Mouse (Mus musculus) 3T3-L1 (cell line): ENCODE measurements around the gene Ccsap.
"Not testable (repeated sequence)": the region's sequence is repeated elsewhere in the genome, so short reads cannot be mapped to it uniquely, and the experiment has no call there.

Experiments used
- DNase-seq: peaks from one replicate; pipeline ENCODE4 v3.0.0-alpha.2; 2015; ENCODE audit warnings: low read depth, low spot score

The Ccsap gene

GRCm38 (mm10) chr8:123836354-123836753 is 23.7 kb downstream of the Ccsap start:
- no peak for DNase-seq

DNA sequence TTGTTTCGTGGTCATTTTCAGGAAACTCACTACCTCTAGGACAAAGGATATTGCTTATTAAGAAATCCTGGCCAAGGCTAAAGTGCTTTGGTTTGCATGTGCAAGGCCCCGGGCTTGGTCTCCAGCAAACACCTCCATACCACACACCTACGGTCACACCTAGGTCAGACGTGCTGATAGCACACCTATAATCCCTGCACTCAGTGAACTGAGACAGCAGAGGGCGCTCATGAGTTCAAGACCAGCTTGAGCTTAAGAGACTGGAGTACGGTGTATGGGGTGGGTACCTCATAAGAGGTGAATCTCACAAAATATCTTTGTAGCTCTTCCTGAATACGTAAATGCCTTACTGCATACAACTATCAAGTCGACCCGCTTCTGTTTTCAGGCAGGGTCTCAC is 24.6 kb downstream of the Ccsap start:
- DNase-seq = peak; percentile 69

- DNase-seq = peak; percentile 50
Measured at GRCm38 (mm10) chr8:123832757-123833156, 27.3 kb downstream of the Ccsap start.

- DNase-seq = no peak
Measured at GRCm38 (mm10) chr8:123827523-123827922, 32.5 kb downstream of the Ccsap start.

DNA sequence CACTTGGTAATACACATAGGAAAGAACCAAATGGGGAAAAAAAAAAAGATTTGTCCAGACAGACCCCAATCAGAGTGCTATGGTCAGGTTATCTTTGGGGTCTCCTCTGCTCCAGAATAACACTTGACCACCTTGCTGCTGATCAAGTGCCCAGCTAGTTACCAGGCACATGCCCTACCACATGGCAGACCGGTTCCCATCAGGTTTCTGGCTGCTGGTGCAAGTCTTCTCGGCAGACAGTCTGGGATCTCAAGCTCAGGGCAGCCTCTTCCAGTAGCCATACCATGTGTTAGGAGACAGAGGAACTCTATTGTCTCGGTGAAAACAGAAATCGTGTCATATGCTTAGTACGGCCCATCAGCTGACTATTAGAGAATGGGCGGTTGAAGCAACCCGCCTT is 33.3 kb downstream of the Ccsap start:
- no peak for DNase-seq

DNA sequence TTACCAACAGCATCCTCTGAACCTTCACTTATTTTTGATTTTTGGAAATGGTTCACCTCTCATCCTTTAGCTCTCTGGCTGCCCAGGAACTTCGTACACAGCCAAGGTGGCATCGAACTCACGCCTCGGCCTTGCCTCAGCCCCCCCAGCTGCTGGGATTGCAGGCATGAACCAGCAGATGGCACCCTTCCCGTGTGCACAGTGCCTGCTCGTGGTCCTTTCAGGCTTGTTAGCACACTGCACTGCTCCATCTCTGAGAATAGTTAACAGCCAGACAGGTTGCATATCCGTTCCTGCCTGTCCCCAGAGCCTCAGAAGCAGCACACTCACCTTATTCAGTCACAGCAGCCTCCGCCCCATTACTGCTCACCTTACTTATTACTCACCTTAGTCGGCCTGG is 34.0 kb downstream of the Ccsap start:
- peak; percentile 54 for DNase-seq

DNA sequence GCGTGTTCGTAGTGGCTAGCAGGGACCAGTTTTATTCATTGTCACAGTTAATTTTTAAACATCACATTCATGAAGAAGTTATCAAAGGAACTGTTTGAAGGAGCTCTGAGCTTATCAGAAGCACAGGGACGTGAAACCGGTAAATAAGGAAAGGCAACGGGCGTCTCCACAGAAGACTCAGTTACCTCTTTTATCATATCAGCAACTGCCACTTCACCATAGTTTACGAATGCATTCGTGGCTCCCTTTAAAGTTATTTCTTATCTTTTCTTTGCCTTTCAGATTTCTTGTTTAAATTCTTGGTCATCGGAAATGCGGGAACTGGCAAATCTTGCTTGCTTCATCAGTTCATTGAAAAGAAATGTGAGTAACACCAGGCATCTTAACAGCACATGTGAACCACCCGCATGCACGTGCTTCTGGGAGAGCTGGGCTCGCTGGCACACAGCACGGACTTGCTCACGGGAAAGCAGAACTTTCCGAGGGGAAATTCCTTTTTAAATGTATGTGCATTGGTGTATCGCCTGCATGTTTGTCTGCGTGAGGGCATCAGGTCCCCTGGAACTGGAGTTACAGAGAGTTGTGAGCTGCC is 36.4 kb downstream of the Ccsap start:
- DNase-seq = no peak

DNA sequence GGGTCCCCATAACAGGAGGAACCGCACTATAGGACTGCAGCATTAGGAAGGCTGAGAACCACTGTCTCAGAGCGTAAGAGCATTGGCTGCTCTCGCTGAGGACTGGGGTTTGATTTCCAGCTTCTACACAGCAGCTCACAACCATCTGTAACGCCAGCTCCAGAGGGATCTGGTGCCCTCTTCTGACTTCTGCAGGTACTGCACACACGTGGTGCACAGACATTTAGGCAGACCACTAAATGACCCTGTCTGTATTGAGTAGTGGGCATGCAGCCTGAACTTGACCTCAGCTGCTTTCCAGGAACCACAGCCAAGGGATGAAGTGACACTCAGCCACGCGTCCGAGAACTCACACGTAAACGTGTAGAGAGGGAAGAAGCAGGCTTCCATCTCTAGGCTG is 36.9 kb downstream of the Ccsap start:
- no peak for DNase-seq

GRCm38 (mm10) chr8:123820780-123821179 is 39.2 kb downstream of the Ccsap start:
- no peak for DNase-seq

DNA sequence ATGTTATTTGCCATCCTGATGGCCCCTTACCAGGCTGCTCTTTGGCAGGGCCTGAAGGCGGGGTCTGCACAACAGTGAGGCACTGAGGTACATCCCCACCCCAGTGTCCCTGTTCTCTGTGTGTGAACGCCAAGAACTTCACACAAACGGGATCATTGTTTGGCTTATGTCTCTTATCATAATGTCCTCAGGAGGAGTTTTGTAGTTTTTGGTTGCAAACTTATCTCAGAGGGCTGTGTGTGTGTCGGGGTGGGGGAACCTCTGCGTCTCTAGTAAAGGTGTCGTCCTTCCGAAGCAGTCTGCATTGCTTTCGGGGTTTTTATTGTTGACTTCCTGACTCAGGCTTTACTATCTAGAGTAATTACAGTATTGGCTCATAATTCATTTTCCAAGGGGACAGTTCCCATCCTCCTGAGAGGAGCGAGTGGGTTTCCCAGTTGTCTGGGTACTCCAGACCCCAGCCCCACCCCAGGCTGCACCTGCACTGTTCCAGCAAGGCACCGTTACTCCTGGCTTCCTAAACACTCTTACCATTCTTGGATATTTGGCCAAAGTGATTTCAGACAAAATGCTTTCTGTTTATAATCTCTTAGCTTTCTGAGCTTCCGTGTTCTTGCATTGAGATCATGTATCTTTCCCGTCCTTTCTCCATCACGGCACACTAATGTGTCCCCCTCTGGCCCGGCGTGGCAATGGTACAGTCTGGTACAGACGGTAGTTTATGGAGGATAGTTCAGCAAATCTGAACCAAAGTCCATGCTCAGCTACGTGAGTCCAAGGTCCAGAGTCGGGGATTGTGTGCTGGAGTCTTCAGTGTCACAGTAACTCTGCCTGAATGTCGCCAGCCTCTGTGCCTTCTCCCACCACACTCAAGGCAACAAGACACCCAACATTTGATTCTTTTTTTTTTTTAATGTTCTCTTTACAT is 40.1 kb downstream of the Ccsap start:
- no peak for DNase-seq

- no peak for DNase-seq
Measured at GRCm38 (mm10) chr8:123817747-123818146, 42.3 kb downstream of the Ccsap start.

DNA sequence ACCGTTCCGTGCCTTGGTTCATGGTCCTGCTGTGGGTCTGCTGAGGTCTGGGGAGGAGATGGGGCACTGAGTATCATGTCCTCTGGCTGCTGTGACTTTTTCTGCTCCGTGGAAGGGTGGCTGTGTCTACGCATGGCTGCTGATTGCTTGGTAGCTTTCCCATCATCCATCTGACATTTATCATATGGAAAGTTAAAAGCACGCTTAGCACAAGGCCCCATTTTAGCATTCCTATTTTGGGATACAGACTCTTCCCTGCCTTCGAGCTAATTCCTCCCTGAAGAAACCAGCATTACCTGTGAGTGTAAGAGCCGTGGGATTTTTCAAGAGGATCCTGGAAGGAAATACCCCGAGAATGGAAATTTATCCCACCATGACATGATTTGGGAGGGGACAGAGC is 43.1 kb downstream of the Ccsap start:
- DNase-seq = no peak

DNA sequence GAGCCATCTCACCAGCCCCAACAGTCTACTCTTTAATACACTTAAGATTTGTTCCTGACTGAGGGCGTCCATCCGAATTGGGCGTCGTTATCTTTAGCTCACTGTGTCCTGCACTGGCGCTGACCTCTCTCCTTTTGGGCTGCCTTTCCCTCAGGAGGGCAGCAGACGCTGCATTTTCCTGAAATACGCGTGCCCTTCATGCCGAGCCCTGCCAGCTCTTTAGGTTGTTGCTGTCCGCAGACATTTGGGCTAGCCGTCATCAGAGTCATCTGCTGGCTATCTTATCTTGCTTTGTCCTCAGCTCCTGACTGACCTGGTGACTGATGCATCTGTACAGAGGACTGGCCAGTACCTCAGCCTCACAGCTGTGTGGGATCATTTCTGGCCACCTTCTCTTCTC is 44.7 kb downstream of the Ccsap start:
- DNase-seq = no peak

- no peak for DNase-seq
Measured at GRCm38 (mm10) chr8:123813892-123814266, 46.1 kb downstream of the Ccsap start.

- DNase-seq = no peak
Measured at GRCm38 (mm10) chr8:123813173-123813891, 46.7 kb downstream of the Ccsap start.

GRCm38 (mm10) chr8:123812227-123812626 is 47.8 kb downstream of the Ccsap start:
- no peak for DNase-seq

- DNase-seq = not testable (repeated sequence)
Measured at GRCm38 (mm10) chr8:123809342-123809741, 50.7 kb downstream of the Ccsap start.

DNA sequence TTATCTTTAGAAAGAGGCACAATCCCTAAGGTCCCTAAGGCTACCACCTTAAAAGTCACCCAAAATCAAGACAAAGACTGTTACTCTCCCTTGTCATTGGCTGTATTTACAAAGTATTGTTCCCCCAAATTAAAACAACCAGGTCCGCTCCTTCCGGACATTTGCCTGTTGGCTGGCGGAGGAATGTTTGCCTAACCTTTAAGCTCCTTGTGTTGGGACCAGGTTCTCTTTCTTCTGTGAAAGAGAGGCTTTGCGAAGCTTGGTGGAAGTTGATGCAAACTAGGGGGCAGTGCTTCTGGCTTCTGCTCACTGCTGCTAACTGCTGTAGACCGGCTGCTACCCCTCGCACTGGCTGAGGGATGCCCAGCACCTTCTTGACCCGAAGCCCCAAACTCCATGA is 51.3 kb downstream of the Ccsap start:
- no peak for DNase-seq

DNA sequence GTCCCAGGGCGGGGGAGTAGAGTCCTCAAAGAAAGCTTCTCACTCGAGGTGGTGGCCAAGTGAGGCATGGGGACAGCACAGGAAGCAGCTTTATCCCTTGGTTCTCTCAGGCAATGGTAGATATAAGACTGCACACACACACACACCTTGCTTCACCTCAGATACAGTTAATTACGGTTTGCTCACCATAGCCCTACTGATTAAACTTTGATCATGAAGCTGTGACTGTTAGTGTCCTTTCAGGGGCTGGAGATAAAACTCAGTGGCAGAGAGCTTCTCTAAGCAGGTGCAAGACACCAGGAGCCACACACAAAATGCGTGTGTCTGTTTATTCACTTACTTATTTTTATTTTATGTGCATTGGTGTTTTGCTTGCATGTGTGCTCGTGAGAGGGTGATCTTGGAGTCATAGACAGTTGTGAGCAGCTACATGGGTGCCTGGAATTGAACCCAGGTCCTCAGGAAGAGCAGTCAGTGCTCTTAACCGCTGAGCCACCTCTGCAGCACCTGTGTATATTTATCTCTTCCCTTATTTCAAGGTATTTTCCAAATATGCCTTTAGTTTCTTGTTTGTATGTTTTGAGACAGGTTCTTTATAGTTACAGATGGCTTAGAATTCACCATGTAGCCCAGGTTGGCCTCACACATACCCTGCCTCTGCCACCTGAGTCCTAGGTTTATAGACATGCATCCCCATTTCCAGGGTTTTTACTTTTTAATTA is 52.0 kb downstream of the Ccsap start:
- DNase-seq = no peak

DNA sequence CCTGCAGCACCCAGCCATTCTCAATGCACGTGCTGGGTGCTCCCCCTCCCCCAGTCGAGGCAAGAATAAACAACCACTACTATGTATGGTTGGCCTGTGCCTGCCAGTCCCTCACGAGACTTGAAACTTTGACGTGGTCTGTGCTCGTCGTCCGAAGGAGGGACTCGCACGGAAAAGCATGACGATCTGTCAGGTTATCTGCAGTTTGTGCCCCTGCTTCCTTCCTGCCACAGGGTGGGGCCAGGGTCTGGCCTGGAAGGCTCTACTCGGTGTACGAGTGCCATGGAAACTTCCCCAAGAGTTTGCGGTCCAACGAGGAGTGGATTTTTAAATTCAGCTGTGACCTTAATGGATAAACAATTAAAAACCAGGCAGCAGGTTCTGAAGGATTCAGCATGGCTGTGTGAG is 53.0 kb downstream of the Ccsap start:
- DNase-seq = no peak

DNA sequence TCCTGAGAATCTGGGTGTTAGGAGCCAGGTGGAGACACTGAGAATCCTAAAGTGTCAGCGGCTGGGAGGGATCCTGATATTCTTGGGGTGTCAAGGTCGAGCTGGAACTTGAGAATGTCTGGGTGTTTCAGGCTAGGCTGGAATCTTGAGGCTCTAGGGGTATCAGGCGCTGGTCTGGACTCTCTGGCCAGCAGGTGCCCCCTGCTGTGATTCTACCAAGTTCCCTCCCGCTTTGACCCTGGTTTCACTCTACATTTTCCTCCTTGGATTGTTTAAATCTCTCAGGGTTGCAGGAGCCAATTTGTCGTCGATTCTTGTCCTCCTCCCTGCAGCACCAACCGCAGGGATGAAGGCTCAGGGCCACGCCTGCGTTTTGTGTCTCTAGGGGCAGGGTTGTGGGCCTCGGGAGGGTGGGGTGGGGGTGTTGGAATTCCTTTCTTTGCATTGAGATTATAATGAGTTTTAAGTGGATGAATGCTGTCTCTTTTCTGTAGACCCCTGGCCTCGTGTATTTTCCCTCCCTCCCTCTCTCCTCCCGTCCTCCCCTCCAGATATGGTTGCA is 53.6 kb downstream of the Ccsap start:
- DNase-seq = no peak
